Mouse (Mus musculus) forebrain, postnatal 0 days (tissue): ENCODE data around the gene Vgll4. TPM values are rescaled to one million over a fixed set of nuclear protein-coding genes. Genes with fewer than 3 reads are reported as not detected.

Experiments used
- ATAC-seq: fragments of 200-750 bp; cut with Nextera tagmentation; 2 replicates; pipeline ENCODE4 v1.8.0; 2017; ENCODE audit warnings: mild to moderate bottlenecking, moderate library complexity
- DNase-seq: peaks from one replicate; pipeline ENCODE4 v3.0.0-alpha.2; 2015
- H3K27ac ChIP-seq: fragments of 300-500 bp; sonication (generic); 2 replicates; pipeline ENCODE4 v1.5.1; 2014; ENCODE audit warnings: low read depth, mild to moderate bottlenecking, antibody characterized with exemption, low read length, moderate library complexity, mixed read lengths
- H3K27me3 ChIP-seq: fragments of 300-500 bp; sonication (generic); 2 replicates; pipeline ENCODE4 v1.6.1; 2014; ENCODE audit warnings: mild to moderate bottlenecking, low read length, mixed read lengths; ENCODE audit not compliant: insufficient read depth
- H3K36me3 ChIP-seq: fragments of 300-500 bp; sonication (generic); 2 replicates; pipeline ENCODE4 v1.6.1; 2014; ENCODE audit warnings: mild to moderate bottlenecking, moderate library complexity; ENCODE audit not compliant: insufficient read depth
- H3K4me1 ChIP-seq: fragments of 300-500 bp; sonication (generic); 2 replicates; pipeline ENCODE4 v1.6.1; 2014; ENCODE audit warnings: antibody characterized with exemption; ENCODE audit not compliant: insufficient read depth
- H3K4me2 ChIP-seq: fragments of 300-500 bp; sonication (generic); 2 replicates; pipeline ENCODE4 v1.6.1; 2014; ENCODE audit warnings: low read depth, mild to moderate bottlenecking, moderate library complexity
- H3K4me3 ChIP-seq: fragments of 300-500 bp; sonication (generic); 2 replicates; pipeline ENCODE4 v1.5.1; 2014; ENCODE audit warnings: low read depth, low read length, mixed read lengths
- H3K9ac ChIP-seq: fragments of 300-500 bp; sonication (generic); 2 replicates; pipeline ENCODE4 v1.6.1; 2014; ENCODE audit warnings: mild to moderate bottlenecking
- H3K9me3 ChIP-seq: fragments of 300-500 bp; sonication (generic); 2 replicates; pipeline ENCODE4 v1.6.1; 2016; ENCODE audit warnings: low read length
- CTCF ChIP-seq: sonication (generic); IDR thresholded peaks from 2 replicates; pipeline ENCODE4 v1.5.1; 2016; ENCODE audit warnings: antibody characterized with exemption, control low read depth, low read depth
- WGBS: fragments of 180-500 bp; shearing (Covaris S2); extraction: QIAGEN DNeasy Blood & Tissue Kit; methylation state at CpG from one replicate; pipeline ENCODE4 v1.1.7; 2014; 5-methylcytosine and 5-hydroxymethylcytosine counted together
- polyA plus RNA-seq: library from polyadenylated mRNA; unstranded; fragments of >200 nt; fragmentation: Nextera tagmentation; extraction: Ambion mirVana; gene quantifications from 2 replicates; pipeline ENCODE4 v1.2.1, GENCODE M21; 2015
- total RNA-seq: library from RNA; depleted of rRNA; stranded (reverse); fragments of >200 nt; gene quantifications from 2 replicates; pipeline ENCODE4 v1.2.3, GENCODE M21; 2014

The Vgll4 gene
- total and polyA plus RNA-seq, 2 experiments from 2014 or later = 58.0 to 59.2 TPM

DNA sequence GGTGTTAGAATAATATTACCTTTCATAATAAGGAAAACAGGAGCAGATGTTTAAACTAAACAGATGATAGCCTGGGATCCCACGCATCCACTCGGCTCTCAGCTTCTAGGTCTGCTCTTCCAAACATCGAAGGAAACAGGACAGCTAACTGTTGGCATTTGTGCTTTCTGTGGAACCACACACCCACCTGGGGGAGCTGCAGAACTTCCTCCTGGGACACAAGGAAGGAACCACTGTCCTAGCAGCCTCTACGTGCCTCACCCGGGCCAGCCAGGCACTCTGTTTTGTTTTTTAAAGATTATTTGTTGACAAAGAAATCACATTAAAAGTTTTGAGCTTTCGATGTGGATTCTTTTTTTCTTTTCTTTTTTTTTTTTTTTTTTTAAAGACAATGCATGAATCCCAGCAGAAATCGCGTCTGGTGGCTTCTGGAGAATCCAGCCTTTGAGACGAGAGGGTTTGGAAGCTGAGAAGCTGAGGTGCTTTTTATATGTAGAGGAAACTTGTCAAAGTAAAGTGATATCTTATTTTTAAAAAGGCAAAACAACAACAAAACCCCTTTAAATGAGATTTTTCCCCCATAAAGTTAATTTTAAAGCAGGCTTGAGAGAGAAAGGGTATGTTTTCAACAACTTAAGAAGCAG is 50.0 kb downstream of the Vgll4 start:
- WGBS = 10% methylated on average over 9 of the region's 9 CpGs
- Histone ChIP-seq H3K27me3 (no peaks in the 10 kb centered on the region), H3K27ac (peak overlapping the region; percentile 60; the same call in 1 of the 2 replicates), H3K36me3 (no peaks in the 10 kb centered on the region), H3K9ac (peak overlapping the region; percentile 45), H3K4me2 (peak overlapping the region; percentile 60), H3K4me1 (peaks cover 35% of the 10 kb centered on the region), H3K9me3 (no peaks in the 10 kb centered on the region), H3K4me3 (peak overlapping the region; percentile 48)
- DNase-seq = no peak
- ATAC-seq = no peak
- 0 out of 2 replicates have a peak, but pooled peaks have one; percentile 9 for TF ChIP-seq CTCF

DNA sequence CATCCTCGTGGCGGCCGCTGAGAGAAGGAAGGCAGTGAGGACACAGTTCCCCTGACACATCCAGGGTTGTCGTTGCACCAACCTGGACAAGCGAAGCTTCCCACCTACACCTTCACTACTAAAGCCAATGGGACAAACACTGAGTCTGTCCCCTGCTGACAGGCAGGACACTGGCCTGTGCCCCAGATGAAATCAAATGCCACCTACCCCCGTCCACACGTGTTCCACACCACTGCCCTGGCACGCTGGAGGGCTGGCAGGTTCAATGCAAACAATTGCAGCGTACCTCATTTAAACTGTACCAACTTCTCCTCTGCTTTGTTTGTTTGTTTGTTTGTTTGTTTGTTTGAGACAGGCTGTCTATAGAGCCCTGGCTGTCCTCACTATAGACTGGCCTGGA is 50.8 kb downstream of the Vgll4 start:
- Histone ChIP-seq H3K9me3 (no peaks in the 10 kb centered on the region), H3K27me3 (no peaks in the 10 kb centered on the region), H3K4me3 (peak overlapping the region; percentile 48; the same call in 1 of the 2 replicates), H3K36me3 (no peaks in the 10 kb centered on the region), H3K4me2 (peak overlapping the region; percentile 60), H3K27ac (no peak overlapping the region), H3K4me1 (peaks cover 43% of the 10 kb centered on the region), H3K9ac (peak overlapping the region; percentile 18; the same call in 1 of the 2 replicates)
- no peak for TF ChIP-seq CTCF
- DNase-seq = no peak
- 66% methylated on average over 9 of the region's 9 CpGs for WGBS
- no peak for ATAC-seq

DNA sequence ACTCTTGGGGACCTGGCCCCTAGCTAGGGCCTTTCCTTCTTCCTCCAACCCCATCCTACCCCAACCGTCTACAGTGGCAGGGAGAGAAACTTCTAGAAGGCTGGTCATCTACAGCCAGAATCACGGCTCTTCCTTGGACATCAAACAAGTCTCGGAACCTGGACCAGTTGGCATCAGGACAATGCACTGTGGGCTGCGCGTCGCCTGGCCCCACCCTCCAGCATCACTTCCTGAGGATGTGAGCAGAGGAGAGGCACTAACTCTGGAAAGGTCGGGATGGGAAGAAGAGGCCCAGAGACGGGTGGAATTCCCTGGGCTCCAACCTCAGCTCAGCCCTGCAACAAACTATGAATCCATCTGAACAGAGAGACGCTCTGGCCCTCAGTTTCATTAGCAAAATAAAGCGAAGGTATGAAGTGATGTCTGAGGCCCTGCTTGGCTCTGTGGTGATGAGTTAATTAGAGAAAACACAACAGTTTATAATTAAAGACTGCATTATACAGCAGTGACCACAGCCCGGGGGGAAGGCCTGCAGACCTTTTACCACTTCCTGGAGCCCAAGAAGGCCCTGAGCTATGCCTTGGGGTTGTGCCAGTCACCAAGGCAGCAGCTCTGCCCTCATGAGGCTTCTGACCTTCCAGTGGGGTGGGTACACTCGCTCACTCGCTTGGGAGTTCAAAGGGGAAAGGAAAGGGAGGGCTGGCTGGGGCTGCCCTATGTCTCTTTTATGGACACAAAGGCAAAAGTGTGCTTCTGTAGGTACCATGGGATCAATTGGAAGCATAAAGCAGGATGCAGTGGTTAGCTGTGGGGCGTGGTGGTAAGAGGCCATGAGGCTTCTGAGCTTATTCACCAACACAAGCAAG is 51.8 kb downstream of the Vgll4 start:
- peak overlapping the region; percentile 15; the same call in 1 of the 2 replicates for H3K27ac ChIP-seq

GRCm38 (mm10) chr6:114917129-114917528 is 52.7 kb downstream of the Vgll4 start:
- Histone ChIP-seq H3K9me3 (no peaks in the 10 kb centered on the region), H3K4me2 (peak overlapping the region; percentile 60), H3K9ac (no peak overlapping the region), H3K27me3 (no peaks in the 10 kb centered on the region), H3K4me1 (peaks cover 48% of the 10 kb centered on the region), H3K27ac (0 out of 2 replicates have a peak overlapping the region, but pooled peaks have one; percentile 15), H3K4me3 (peak overlapping the region; percentile 14), H3K36me3 (no peaks in the 10 kb centered on the region)
- peak; percentile 18; the same call in 1 of the 2 replicates for ATAC-seq
- WGBS = 12% methylated on average over 11 of the region's 11 CpGs
- no peak for TF ChIP-seq CTCF
- peak; percentile 65 for DNase-seq

More for the DNA sequence above, 51.8 kb downstream of the Vgll4 start:
- Histone ChIP-seq H3K4me1 (peaks cover 48% of the 10 kb centered on the region), H3K9ac (no peak overlapping the region), H3K4me3 (0 out of 2 replicates have a peak overlapping the region, but pooled peaks have one; percentile 1), H3K27me3 (no peaks in the 10 kb centered on the region), H3K36me3 (no peaks in the 10 kb centered on the region), H3K4me2 (peak overlapping the region; percentile 60), H3K9me3 (no peaks in the 10 kb centered on the region)
- DNase-seq (no peak), ATAC-seq (no peak)
- TF ChIP-seq CTCF = no peak
- WGBS = 50% methylated on average over 14 of the region's 14 CpGs

GRCm38 (mm10) chr6:114916715-114916992 is 53.1 kb downstream of the Vgll4 start:
- DNase-seq = no peak
- Histone ChIP-seq H3K4me2 (peak overlapping the region; percentile 60), H3K9me3 (no peaks in the 10 kb centered on the region), H3K9ac (no peak overlapping the region), H3K36me3 (no peaks in the 10 kb centered on the region), H3K4me1 (peaks cover 48% of the 10 kb centered on the region), H3K27ac (no peak overlapping the region), H3K4me3 (peak overlapping the region; percentile 14), H3K27me3 (no peaks in the 10 kb centered on the region)
- no peak for TF ChIP-seq CTCF
- WGBS = 6% methylated on average over 5 of the region's 5 CpGs
- ATAC-seq = no peak

- H3K36me3 ChIP-seq = no peaks in the 10 kb centered on the region
- peak overlapping the region; percentile 14; the same call in 1 of the 2 replicates for H3K4me3 ChIP-seq
- no peak for TF ChIP-seq CTCF
- WGBS = 17% methylated on average over 19 of the region's 19 CpGs
- ATAC-seq = no peak
- H3K4me2 ChIP-seq = peak overlapping the region; percentile 60
- H3K9me3 ChIP-seq = no peaks in the 10 kb centered on the region
- H3K27me3 ChIP-seq = no peaks in the 10 kb centered on the region
- no peak overlapping the region for H3K9ac ChIP-seq
- no peak for DNase-seq
- peaks cover 48% of the 10 kb centered on the region for H3K4me1 ChIP-seq
- no peak overlapping the region for H3K27ac ChIP-seq
Measured at GRCm38 (mm10) chr6:114915915-114916714, 53.7 kb downstream of the Vgll4 start.
